Mouse (Mus musculus): ENCODE results near the gene Hist1h4n. TPM values are rescaled to one million over a fixed set of nuclear protein-coding genes. Genes with fewer than 3 reads are reported as not detected.
"Not testable (repeated sequence)": the region's sequence is repeated elsewhere in the genome, so short reads cannot be mapped to it uniquely, and the experiment has no call there.

Hist1h4n gene
- total RNA-seq (2014; rRNA removed) (1,387 and 1,972 TPM in 2 replicates), polyA plus RNA-seq (2015; fragmentation: Nextera tagmentation; extraction: Ambion mirVana) (1.7 and 2.3 TPM in 2 replicates)

DNA sequence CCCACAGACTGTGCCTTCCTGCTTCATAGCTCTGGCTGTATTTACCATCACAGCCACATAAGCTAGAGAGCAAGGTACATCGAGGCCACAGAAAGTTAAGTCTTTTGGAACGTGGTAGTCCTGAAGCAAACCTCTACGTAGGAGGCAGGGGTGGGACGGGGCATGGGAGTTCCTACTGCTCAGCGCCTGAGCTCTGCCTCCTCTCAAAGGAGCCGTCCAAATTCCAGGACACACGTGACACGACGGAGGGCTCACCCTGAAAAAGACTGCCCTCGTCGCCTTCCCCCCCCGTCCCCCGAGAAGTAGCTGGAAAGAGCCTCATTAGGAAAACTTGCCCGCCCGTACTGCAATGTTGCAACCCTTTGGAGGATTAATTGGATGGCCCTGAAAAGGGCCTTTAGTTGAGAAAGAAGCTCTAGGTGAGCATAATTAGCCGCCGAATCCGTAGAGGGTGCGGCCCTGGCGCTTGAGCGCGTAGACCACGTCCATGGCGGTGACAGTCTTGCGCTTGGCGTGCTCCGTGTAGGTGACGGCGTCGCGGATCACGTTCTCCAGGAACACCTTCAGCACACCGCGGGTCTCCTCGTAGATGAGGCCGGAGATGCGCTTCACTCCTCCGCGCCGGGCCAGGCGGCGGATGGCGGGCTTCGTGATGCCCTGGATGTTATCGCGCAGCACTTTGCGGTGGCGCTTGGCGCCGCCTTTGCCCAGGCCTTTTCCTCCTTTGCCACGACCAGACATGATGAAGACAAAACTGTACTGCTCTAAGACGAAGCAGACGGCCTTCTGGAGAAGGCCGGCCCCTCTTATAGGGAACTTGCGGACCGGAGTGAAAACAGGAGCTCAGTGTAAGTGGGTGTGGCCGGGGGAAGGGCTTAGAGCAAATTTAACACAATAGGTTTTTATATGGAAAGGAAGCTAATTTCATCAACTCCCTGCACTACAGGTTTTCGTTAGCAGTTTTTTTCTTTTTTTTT, at the start of gene Hist1h4n:
Hist1h4n (minus strand) TSS at position 779 of the 977 bp plus-strand sequence.
- H3K4me1 ChIP-seq (ENCODE audit: insufficient read depth, low read length); H3K27me3 ChIP-seq (ENCODE audit: insufficient read depth, low read length); H3K27ac ChIP-seq (ENCODE audit: low read depth, low read length); DNase-seq (ENCODE audit: low spot score); H3K9ac ChIP-seq (replicated peaks; ENCODE audit: low read length, poor library complexity, severe bottlenecking); H3K36me3 ChIP-seq (ENCODE audit: insufficient read depth, low read length); H3K4me3 ChIP-seq (ENCODE audit: low read depth, low read length); H3K9me3 ChIP-seq (ENCODE audit: low read length): not testable (repeated sequence)
- H3K4me2 ChIP-seq (ENCODE audit: low read depth, low read length, poor library complexity, severe bottlenecking) = peak within 1 kb of the TSS; percentile 22; the same call in 1 of the 2 replicates
- WGBS = under 1% methylated on average over 22 of the region's 58 CpGs
- peak; percentile 83 for ATAC-seq (ENCODE audit: low FRiP score)

DNA sequence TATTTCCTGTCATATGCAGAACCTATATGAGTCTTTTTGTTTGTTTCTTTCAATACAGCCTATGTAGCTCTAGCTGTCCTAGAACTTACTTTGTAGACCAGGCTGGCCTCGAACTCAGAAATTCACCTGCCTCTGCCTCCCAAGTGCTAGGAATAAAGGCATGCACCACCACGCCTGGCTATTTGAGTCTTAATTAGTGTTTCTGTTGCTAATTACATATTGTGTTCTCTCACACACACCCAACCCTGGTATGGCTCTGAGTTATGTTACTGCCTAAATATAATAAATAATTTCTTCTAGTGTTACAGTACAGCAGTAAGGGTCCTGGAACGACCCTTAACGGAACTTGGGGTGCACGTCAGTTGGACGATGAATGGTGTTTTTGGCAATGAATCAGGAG, 48.7 kb upstream of the Hist1h4n start:
- Histone ChIP-seq H3K4me3 (ENCODE audit: low read depth, low read length) (no peak overlapping the region), H3K27ac (ENCODE audit: low read depth, low read length) (no peak overlapping the region), H3K9me3 (ENCODE audit: low read length) (no peaks in the 10 kb centered on the region), H3K4me1 (ENCODE audit: insufficient read depth, low read length) (no peaks in the 10 kb centered on the region), H3K9ac (replicated peaks; ENCODE audit: low read length, poor library complexity, severe bottlenecking) (no peak overlapping the region), H3K4me2 (ENCODE audit: low read depth, low read length, poor library complexity, severe bottlenecking) (no peak overlapping the region), H3K36me3 (ENCODE audit: insufficient read depth, low read length) (no peaks in the 10 kb centered on the region), H3K27me3 (ENCODE audit: insufficient read depth, low read length) (peaks cover 4% of the 10 kb centered on the region; the same call in 1 of the 2 replicates)
- 87% methylated on average over 6 of the region's 6 CpGs for WGBS
- no peak for DNase-seq (ENCODE audit: low spot score)
- no peak for TF ChIP-seq CTCF (IDR thresholded peaks at IDR 0.05)
- no peak for ATAC-seq (ENCODE audit: low FRiP score)

DNA sequence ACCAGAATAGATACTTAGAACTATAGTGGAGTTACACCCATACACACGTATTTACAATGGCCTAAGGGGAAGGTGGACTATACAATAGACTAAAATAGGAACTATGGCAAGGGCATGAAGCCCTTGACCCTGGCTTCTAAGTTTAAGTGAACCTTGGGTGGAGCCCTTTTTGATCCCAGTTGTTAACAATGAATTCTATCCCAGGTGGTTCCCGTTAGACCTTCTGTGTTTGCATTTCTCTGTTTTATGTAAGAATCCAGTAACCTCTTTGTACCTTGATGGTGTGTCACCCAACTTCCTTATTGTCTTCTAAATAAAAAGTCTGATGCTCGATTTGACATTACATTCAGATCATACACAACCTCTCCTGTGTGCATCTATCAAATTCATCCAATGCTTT, 33.5 kb upstream of the Hist1h4n start:
- H3K9ac ChIP-seq (replicated peaks; ENCODE audit: low read length, poor library complexity, severe bottlenecking); H3K27me3 ChIP-seq (ENCODE audit: insufficient read depth, low read length); H3K4me1 ChIP-seq (ENCODE audit: insufficient read depth, low read length); ATAC-seq (ENCODE audit: low FRiP score); H3K4me3 ChIP-seq (ENCODE audit: low read depth, low read length); H3K36me3 ChIP-seq (ENCODE audit: insufficient read depth, low read length); H3K4me2 ChIP-seq (ENCODE audit: low read depth, low read length, poor library complexity, severe bottlenecking); DNase-seq (ENCODE audit: low spot score); H3K9me3 ChIP-seq (ENCODE audit: low read length); H3K27ac ChIP-seq (ENCODE audit: low read depth, low read length): not testable (repeated sequence)
- WGBS = 72% methylated on average over 3 of the region's 3 CpGs

DNA sequence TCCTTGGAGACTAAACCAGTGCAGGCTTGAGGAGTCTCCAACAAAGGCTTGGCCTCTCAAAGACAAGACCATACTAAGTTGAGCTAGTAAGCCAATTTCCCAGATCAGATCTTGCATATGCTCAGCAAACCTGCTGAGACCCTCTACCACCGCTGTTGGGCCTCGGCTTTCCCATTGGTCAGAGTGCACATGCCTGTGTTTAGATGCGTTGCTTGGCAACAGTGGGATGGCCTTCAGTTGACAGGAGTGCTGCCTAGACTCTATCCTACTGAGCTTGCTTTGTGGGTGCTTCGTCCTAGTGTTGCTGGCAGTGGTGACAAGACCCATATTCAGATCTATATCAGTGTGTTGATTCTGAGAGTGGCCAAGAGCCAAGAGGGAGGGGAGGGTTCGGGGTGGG, 29.6 kb upstream of the Hist1h4n start:
- Histone ChIP-seq H3K9me3 (ENCODE audit: low read length) (no peaks in the 10 kb centered on the region), H3K9ac (replicated peaks; ENCODE audit: low read length, poor library complexity, severe bottlenecking) (no peak overlapping the region), H3K27me3 (ENCODE audit: insufficient read depth, low read length) (no peaks in the 10 kb centered on the region), H3K4me1 (ENCODE audit: insufficient read depth, low read length) (no peaks in the 10 kb centered on the region), H3K4me2 (ENCODE audit: low read depth, low read length, poor library complexity, severe bottlenecking) (no peak overlapping the region), H3K4me3 (ENCODE audit: low read depth, low read length) (no peak overlapping the region), H3K27ac (ENCODE audit: low read depth, low read length) (no peak overlapping the region), H3K36me3 (ENCODE audit: insufficient read depth, low read length) (no peaks in the 10 kb centered on the region)
- no peak for TF ChIP-seq CTCF (IDR thresholded peaks at IDR 0.05)
- DNase-seq (ENCODE audit: low spot score) = no peak
- no peak for ATAC-seq (ENCODE audit: low FRiP score)
- 11% methylated on average over 5 of the region's 5 CpGs for WGBS

DNA sequence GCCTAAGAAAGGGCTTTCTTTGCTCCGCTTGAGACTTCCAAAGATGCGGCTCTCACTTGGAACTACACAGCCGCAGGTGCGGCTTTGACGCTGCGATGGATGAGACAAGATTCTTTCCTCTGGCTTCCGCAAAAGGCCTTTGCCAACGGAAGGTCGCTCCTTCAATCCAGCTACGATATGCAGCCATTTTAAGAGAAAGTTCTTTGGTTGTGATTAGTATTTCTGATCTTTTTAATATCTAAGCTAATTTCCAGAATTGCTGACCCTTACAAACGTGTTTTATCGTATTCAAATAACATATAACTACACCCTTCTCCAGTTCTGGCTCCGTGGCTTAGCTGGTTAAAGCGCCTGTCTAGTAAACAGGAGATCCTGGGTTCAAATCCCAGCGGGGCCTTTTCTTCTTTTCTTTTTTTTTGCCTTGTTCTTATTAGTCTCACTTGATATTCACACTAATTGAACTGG, 23.7 kb upstream of the Hist1h4n start:
- Histone ChIP-seq H3K4me3 (ENCODE audit: low read depth, low read length) (peak overlapping the region; percentile 39), H3K9me3 (ENCODE audit: low read length) (no peaks in the 10 kb centered on the region), H3K27ac (ENCODE audit: low read depth, low read length) (no peak overlapping the region), H3K27me3 (ENCODE audit: insufficient read depth, low read length) (no peaks in the 10 kb centered on the region), H3K4me2 (ENCODE audit: low read depth, low read length, poor library complexity, severe bottlenecking) (peak overlapping the region; percentile 29), H3K4me1 (ENCODE audit: insufficient read depth, low read length) (no peaks in the 10 kb centered on the region), H3K9ac (replicated peaks; ENCODE audit: low read length, poor library complexity, severe bottlenecking) (0 out of 2 replicates have a peak overlapping the region, but pooled peaks have one; percentile 2), H3K36me3 (ENCODE audit: insufficient read depth, low read length) (no peaks in the 10 kb centered on the region)
- 3% methylated on average over 15 of the region's 15 CpGs for WGBS
- peak; percentile 79 for DNase-seq (ENCODE audit: low spot score)
- TF ChIP-seq CTCF (IDR thresholded peaks at IDR 0.05) = no peak
- peak; percentile 54; the same call in 1 of the 2 replicates for ATAC-seq (ENCODE audit: low FRiP score)

DNA sequence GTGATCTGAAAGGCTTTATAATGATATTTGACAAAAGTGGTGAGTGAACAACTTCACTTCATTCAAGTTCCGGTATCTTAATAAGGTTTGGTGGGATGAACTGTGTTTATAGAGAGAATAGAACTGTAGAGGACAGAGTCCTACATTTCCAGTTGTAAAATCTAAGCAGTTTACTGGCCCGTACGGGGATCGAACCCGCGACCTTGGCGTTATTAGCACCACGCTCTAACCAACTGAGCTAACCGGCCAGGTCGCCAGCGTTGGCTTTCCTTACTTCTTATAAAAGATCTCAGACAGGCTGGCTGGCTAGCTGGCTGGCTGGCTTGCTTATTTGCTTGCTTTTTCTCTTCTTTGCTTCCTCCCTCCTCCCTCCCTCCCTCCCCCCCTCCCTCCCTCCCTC, 23.1 kb upstream of the Hist1h4n start:
- 4% methylated on average over 11 of the region's 11 CpGs for WGBS
- no peak overlapping the region for H3K9ac ChIP-seq (replicated peaks; ENCODE audit: low read length, poor library complexity, severe bottlenecking)

More for the DNA sequence above, 23.1 kb upstream of the Hist1h4n start:
- Histone ChIP-seq H3K4me1 (ENCODE audit: insufficient read depth, low read length) (no peaks in the 10 kb centered on the region), H3K4me3 (ENCODE audit: low read depth, low read length) (peak overlapping the region; percentile 39), H3K36me3 (ENCODE audit: insufficient read depth, low read length) (no peaks in the 10 kb centered on the region), H3K4me2 (ENCODE audit: low read depth, low read length, poor library complexity, severe bottlenecking) (peak overlapping the region; percentile 29), H3K27me3 (ENCODE audit: insufficient read depth, low read length) (no peaks in the 10 kb centered on the region), H3K9me3 (ENCODE audit: low read length) (no peaks in the 10 kb centered on the region), H3K27ac (ENCODE audit: low read depth, low read length) (no peak overlapping the region)
- DNase-seq (ENCODE audit: low spot score) (peak; percentile 58), ATAC-seq (ENCODE audit: low FRiP score) (peak; percentile 47; the same call in 1 of the 2 replicates)
- no peak for TF ChIP-seq CTCF (IDR thresholded peaks at IDR 0.05)

All from midbrain, postnatal 0 days (tissue).